Mouse (Mus musculus) bone marrow macrophage, adult 2 months (primary cell): ENCODE results near the gene Egfl8.

Experiments
- CTCF ChIP-seq: IDR thresholded peaks from 2 replicates; pipeline ENCODE4 v1.5.1; 2012; ENCODE audit warnings: low read depth, mild to moderate bottlenecking, low read length, moderate library complexity
- POLR2A ChIP-seq: IDR thresholded peaks from 2 replicates; pipeline ENCODE4 v1.6.1; 2012; ENCODE audit warnings: mild to moderate bottlenecking, low read depth, low read length, borderline replicate concordance

GRCm38 (mm10) chr17:34637459-34637858, 21.7 kb upstream of the Egfl8 start:
- TF ChIP-seq CTCF, result no peak
- TF ChIP-seq POLR2A, result no peak
